In the genomic region with DNA sequence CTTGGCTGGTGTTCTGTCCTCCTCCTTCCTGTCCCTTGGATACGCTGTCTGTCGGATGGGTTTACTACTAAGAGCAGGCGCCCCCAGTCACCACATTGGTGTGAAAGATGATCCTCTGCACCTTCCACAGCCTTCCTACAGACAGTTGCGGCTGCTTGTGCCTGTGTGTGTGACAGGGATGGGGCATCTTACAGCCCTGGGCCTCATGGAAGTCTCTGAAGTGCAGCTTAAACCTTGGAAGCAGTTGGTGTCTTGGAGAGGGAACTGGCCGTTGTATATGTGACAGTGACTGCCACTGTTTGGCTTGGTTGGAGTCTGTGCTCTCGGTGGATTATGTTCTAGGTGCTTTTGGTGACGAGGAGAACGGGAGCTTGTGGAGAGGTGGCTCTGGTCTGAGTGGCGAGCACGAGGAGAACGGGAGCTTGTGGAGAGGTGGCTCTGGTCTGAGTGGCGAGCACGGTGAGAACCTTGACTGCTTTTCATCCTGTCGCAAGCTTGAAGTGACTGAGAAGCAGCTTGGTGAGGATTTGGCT, we compare ENCODE assay signal across 8 mouse cellular contexts. TPM values are rescaled to one million over a fixed set of nuclear protein-coding genes. Genes with fewer than 3 reads are reported as not detected.
DNase-seq lines count a peak whose midpoint lies in the region; ATAC-seq and TF ChIP-seq lines count a peak whose summit lies in the region.

No protein-coding gene starts in this region.

- peak overlapping the region; percentile 83 for H3K4me3 ChIP-seq in cerebellum, adult 2 months (replicated peaks; ENCODE audit: insufficient read depth, low read depth, low read length)
- peak overlapping the region; percentile 95; the same call in 1 of the 2 replicates for H3K4me3 ChIP-seq in lung, embryonic 14.5 days (ENCODE audit: low read depth, low read length)
- H3K4me3 ChIP-seq in intestine, embryonic 16.5 days (ENCODE audit: low read length) = peak overlapping the region; percentile 93
- no peak overlapping the region for H3K4me3 ChIP-seq in neural tube, embryonic 15.5 days (replicated peaks)

- peak overlapping the region; percentile 81 for H3K27ac ChIP-seq in cerebellum, adult 2 months (ENCODE audit: insufficient read depth, low read length)
- H3K27ac ChIP-seq in lung, embryonic 14.5 days (ENCODE audit: low read depth) = peak overlapping the region; percentile 12; the same call in 1 of the 2 replicates
- peak overlapping the region; percentile 68 for H3K27ac ChIP-seq in intestine, embryonic 16.5 days (ENCODE audit: low read length)
- H3K27ac ChIP-seq in neural tube, embryonic 15.5 days (replicated peaks) = no peak overlapping the region

- peak in 1 of 2 experiments; percentile 60 for DNase-seq in cerebellum, adult 2 months
- no peak for DNase-seq in cerebellum, postnatal 10 days
- DNase-seq in lung, embryonic 14.5 days = no peak
- DNase-seq in lung, postnatal 4 days = no peak
- no peak for DNase-seq in right cerebral cortex, adult 18-20 months
- no peak for DNase-seq in thymus, postnatal 4 days

- TF ChIP-seq POLR2A in cerebellum, adult 2 months (IDR thresholded peaks at IDR 0.05; ENCODE audit: borderline replicate concordance, insufficient read depth, low read length) = no peak

- peak overlapping the region; percentile 91 for H3K4me2 ChIP-seq in lung, embryonic 14.5 days
- peak overlapping the region; percentile 94 for H3K4me2 ChIP-seq in intestine, embryonic 16.5 days (ENCODE audit: low read depth, low read length)
- H3K4me2 ChIP-seq in neural tube, embryonic 15.5 days = peak overlapping the region; percentile 90

- peaks cover 36% of the 10 kb centered on the region; the same call in 1 of the 2 replicates for H3K36me3 ChIP-seq in lung, embryonic 14.5 days (ENCODE audit: insufficient read depth)
- H3K36me3 ChIP-seq in intestine, embryonic 16.5 days (ENCODE audit: control insufficient read depth, insufficient read depth, low read length) = no peaks in the 10 kb centered on the region; the same call in 1 of the 2 replicates
- no peaks in the 10 kb centered on the region for H3K36me3 ChIP-seq in neural tube, embryonic 15.5 days

- H3K9ac ChIP-seq in lung, embryonic 14.5 days = peak overlapping the region; percentile 96
- H3K9ac ChIP-seq in intestine, embryonic 16.5 days (ENCODE audit: low read depth, low read length) = peak overlapping the region; percentile 63
- no peak overlapping the region for H3K9ac ChIP-seq in neural tube, embryonic 15.5 days (replicated peaks)

- H3K9me3 ChIP-seq in lung, embryonic 14.5 days (ENCODE audit: low read depth, low read length) = no peaks in the 10 kb centered on the region
- no peaks in the 10 kb centered on the region for H3K9me3 ChIP-seq in intestine, embryonic 16.5 days (ENCODE audit: control insufficient read depth, low read length)
- H3K9me3 ChIP-seq in neural tube, embryonic 15.5 days (replicated peaks) = no peaks in the 10 kb centered on the region

- H3K27me3 ChIP-seq in cerebellum, adult 2 months (ENCODE audit: control insufficient read depth, insufficient read depth, low read length) = no peaks in the 10 kb centered on the region
- no peaks in the 10 kb centered on the region for H3K27me3 ChIP-seq in lung, embryonic 14.5 days (ENCODE audit: insufficient read depth, low read length)
- no peaks in the 10 kb centered on the region for H3K27me3 ChIP-seq in intestine, embryonic 16.5 days (replicated peaks; ENCODE audit: control insufficient read depth, insufficient read depth, low read length)
- no peaks in the 10 kb centered on the region for H3K27me3 ChIP-seq in neural tube, embryonic 15.5 days (replicated peaks)

- TF ChIP-seq CTCF in cerebellum, adult 2 months (IDR thresholded peaks at IDR 0.05; ENCODE audit: borderline replicate concordance, insufficient read depth, low read depth, low read length) = no peak
- TF ChIP-seq CTCF in lung, embryonic 14.5 days (IDR thresholded peaks at IDR 0.05; ENCODE audit: low read depth) = no peak

- WGBS in cerebellum, adult 2 months = 4% methylated on average over 14 of the region's 14 CpGs
- 28% methylated on average over 14 of the region's 14 CpGs for WGBS in lung, embryonic 14.5 days
- WGBS in intestine, embryonic 16.5 days = 32% methylated on average over 14 of the region's 14 CpGs
- 60% methylated on average over 14 of the region's 14 CpGs for WGBS in neural tube, embryonic 15.5 days

- no peak for ATAC-seq in lung, embryonic 14.5 days (ENCODE audit: insufficient read depth)
- ATAC-seq in intestine, embryonic 16.5 days = no peak
- no peak for ATAC-seq in neural tube, embryonic 15.5 days (ENCODE audit: low FRiP score)

- peaks cover 43% of the 10 kb centered on the region for H3K4me1 ChIP-seq in cerebellum, adult 2 months (ENCODE audit: control insufficient read depth, insufficient read depth, low read length)
- H3K4me1 ChIP-seq in lung, embryonic 14.5 days (ENCODE audit: insufficient read depth) = peaks cover 61% of the 10 kb centered on the region
- H3K4me1 ChIP-seq in intestine, embryonic 16.5 days (ENCODE audit: control insufficient read depth, insufficient read depth, low read length) = peaks cover 75% of the 10 kb centered on the region
- peaks cover 84% of the 10 kb centered on the region for H3K4me1 ChIP-seq in neural tube, embryonic 15.5 days

RNA-seq across cellular contexts. Expression of a gene that starts 4.7 kb away (rescaled TPM):
- polyA plus RNA-seq in cerebellum, adult 2 months (2012; rRNA removed) = 96.2 and 101 TPM in 2 replicates
- polyA plus RNA-seq in lung, embryonic 14.5 days (2014; fragmentation: Nextera tagmentation; extraction: Ambion mirVana) = 112 and 113 TPM in 2 replicates
- polyA plus RNA-seq in intestine, embryonic 16.5 days (2015; fragmentation: Nextera tagmentation; extraction: Ambion mirVana) = 41.2 and 44.0 TPM in 2 replicates
- polyA plus RNA-seq in neural tube, embryonic 15.5 days (2015; fragmentation: Nextera tagmentation; extraction: Ambion mirVana) = 15.7 and 25.4 TPM in 2 replicates

RNA-seq across cellular contexts. Expression of a gene that starts 17.2 kb away (rescaled TPM):
- 0.33 and 0.54 TPM in 2 replicates for polyA plus RNA-seq in cerebellum, adult 2 months (2012; rRNA removed)
- polyA plus RNA-seq in lung, embryonic 14.5 days (2014; fragmentation: Nextera tagmentation; extraction: Ambion mirVana) = 0.13 and 0.30 TPM in 2 replicates
- polyA plus RNA-seq in intestine, embryonic 16.5 days (2015; fragmentation: Nextera tagmentation; extraction: Ambion mirVana) = 0.21 and 0.28 TPM in 2 replicates
- polyA plus RNA-seq in neural tube, embryonic 15.5 days (2015; fragmentation: Nextera tagmentation; extraction: Ambion mirVana) = 19.2 and 22.4 TPM in 2 replicates

RNA-seq across cellular contexts. Expression of a gene that starts 47.4 kb away (rescaled TPM):
- 45.2 and 45.4 TPM in 2 replicates for polyA plus RNA-seq in cerebellum, adult 2 months (2012; rRNA removed)
- polyA plus RNA-seq in lung, embryonic 14.5 days (2014; fragmentation: Nextera tagmentation; extraction: Ambion mirVana) = 76.8 and 77.3 TPM in 2 replicates
- polyA plus RNA-seq in intestine, embryonic 16.5 days (2015; fragmentation: Nextera tagmentation; extraction: Ambion mirVana) = 85.7 and 100 TPM in 2 replicates
- 66.6 and 71.0 TPM in 2 replicates for polyA plus RNA-seq in neural tube, embryonic 15.5 days (2015; fragmentation: Nextera tagmentation; extraction: Ambion mirVana)

RNA-seq across cellular contexts. Expression of a gene that starts 58.0 kb away (rescaled TPM):
- 10.7 and 11.8 TPM in 2 replicates for polyA plus RNA-seq in cerebellum, adult 2 months (2012; rRNA removed)
- 59.5 and 60.7 TPM in 2 replicates for polyA plus RNA-seq in lung, embryonic 14.5 days (2014; fragmentation: Nextera tagmentation; extraction: Ambion mirVana)
- 42.4 and 48.3 TPM in 2 replicates for polyA plus RNA-seq in intestine, embryonic 16.5 days (2015; fragmentation: Nextera tagmentation; extraction: Ambion mirVana)
- 24.3 and 29.6 TPM in 2 replicates for polyA plus RNA-seq in neural tube, embryonic 15.5 days (2015; fragmentation: Nextera tagmentation; extraction: Ambion mirVana)

RNA-seq across cellular contexts. Expression of a gene that starts 58.1 kb away (rescaled TPM):
- polyA plus RNA-seq in cerebellum, adult 2 months (2012; rRNA removed) = 0.13 TPM in 2 replicates
- polyA plus RNA-seq in lung, embryonic 14.5 days (2014; fragmentation: Nextera tagmentation; extraction: Ambion mirVana) = 0.53 and 0.74 TPM in 2 replicates
- polyA plus RNA-seq in intestine, embryonic 16.5 days (2015; fragmentation: Nextera tagmentation; extraction: Ambion mirVana) = 0.49 and 0.61 TPM in 2 replicates
- 0.27 and 0.51 TPM in 2 replicates for polyA plus RNA-seq in neural tube, embryonic 15.5 days (2015; fragmentation: Nextera tagmentation; extraction: Ambion mirVana)

Comparison
In these comparisons a context has a peak if more than half of its experiments do, and no peak if none do; other contexts are left out.
1. RNA of a gene that starts 17.2 kb away (polyA plus RNA-seq): 19.2 to 22.4 TPM in neural tube, embryonic 15.5 days; 0.33 to 0.54 TPM in cerebellum, adult 2 months, 0.21 to 0.28 TPM in intestine, embryonic 16.5 days and 0.13 to 0.30 TPM in lung, embryonic 14.5 days; every median in the first group is over 10 times any median in the second.
2. Peak in every context shown above with its lines, with median percentiles within 50 percentile points of each other: H3K4me2 ChIP-seq.